In genomic region chr16:4474040-4474881, GRCm38 (mm10) we compare ENCODE assay signal across 8 mouse cellular contexts. TPM values are rescaled to one million over a fixed set of nuclear protein-coding genes. Genes with fewer than 3 reads are reported as not detected.
A peak's percentile ranks its signal among the peaks of the same experiment; 100 is the strongest.
DNase-seq lines count a peak whose midpoint lies in the region; ATAC-seq and TF ChIP-seq lines count a peak whose summit lies in the region.
"Not testable (repeated sequence)": the region's sequence is repeated elsewhere in the genome, so short reads cannot be mapped to it uniquely, and the experiment has no call there.

No protein-coding gene starts in this region.

- H3K4me2 ChIP-seq in embryonic facial prominence, embryonic 11.5 days (ENCODE audit: low read depth, low read length) = peak overlapping the region; percentile 75
- H3K4me2 ChIP-seq in hindbrain, embryonic 13.5 days = peak overlapping the region; percentile 83
- peak overlapping the region; percentile 85 for H3K4me2 ChIP-seq in liver, postnatal 0 days (ENCODE audit: low read depth, low read length)
- peak overlapping the region; percentile 80 for H3K4me2 ChIP-seq in midbrain, embryonic 13.5 days (replicated peaks)

- H3K9me3 ChIP-seq in embryonic facial prominence, embryonic 11.5 days (replicated peaks; ENCODE audit: control insufficient read depth, low read length); hindbrain, embryonic 13.5 days; liver, postnatal 0 days (ENCODE audit: low read length); midbrain, embryonic 13.5 days: not testable (repeated sequence)

- H3K36me3 ChIP-seq in C2C12 (ENCODE audit: control insufficient read depth, insufficient read depth); embryonic facial prominence, embryonic 11.5 days (replicated peaks; ENCODE audit: control insufficient read depth, insufficient read depth, low read depth, low read length); hindbrain, embryonic 13.5 days; liver, postnatal 0 days (replicated peaks; ENCODE audit: insufficient read depth, low read length); midbrain, embryonic 13.5 days; small intestine, adult 2 months (ENCODE audit: control insufficient read depth, insufficient read depth, low read length): not testable (repeated sequence)

- not testable (repeated sequence) for TF ChIP-seq CTCF in C2C12 (IDR thresholded peaks at IDR 0.05; ENCODE audit: control insufficient read depth, insufficient read depth, insufficient read length); gastrocnemius, adult 2 months (IDR thresholded peaks at IDR 0.05); layer of hippocampus, adult 2 months (conservative IDR thresholded peaks at IDR 0.05); liver, postnatal 0 days (IDR thresholded peaks at IDR 0.05; ENCODE audit: low read depth); small intestine, adult 2 months (IDR thresholded peaks at IDR 0.05; ENCODE audit: extremely low read depth, insufficient read length, insufficient replicate concordance, low read depth, low read length)

- not testable (repeated sequence) for TF ChIP-seq POLR2A in small intestine, adult 2 months (IDR thresholded peaks at IDR 0.05; ENCODE audit: low read depth, low read length)

- not testable (repeated sequence) for H3K27ac ChIP-seq in embryonic facial prominence, embryonic 11.5 days (replicated peaks; ENCODE audit: low read depth, low read length)
- peak overlapping the region; percentile 94 for H3K27ac ChIP-seq in gastrocnemius, adult 2 months
- peak overlapping the region; percentile 69 for H3K27ac ChIP-seq in hindbrain, embryonic 13.5 days
- peak overlapping the region; percentile 94 for H3K27ac ChIP-seq in layer of hippocampus, adult 2 months
- peak overlapping the region; percentile 80 for H3K27ac ChIP-seq in liver, postnatal 0 days (ENCODE audit: low read depth)
- peak overlapping the region; percentile 62; the same call in 1 of the 2 replicates for H3K27ac ChIP-seq in midbrain, embryonic 13.5 days
- peak overlapping the region; percentile 93 for H3K27ac ChIP-seq in small intestine, adult 2 months (ENCODE audit: insufficient read depth, low read depth, low read length)

- TF ChIP-seq EP300 in liver, postnatal 0 days (IDR thresholded peaks at IDR 0.05; ENCODE audit: low read depth) = not testable (repeated sequence)

- WGBS in embryonic facial prominence, embryonic 11.5 days = 67% methylated on average over 10 of the region's 10 CpGs
- WGBS in hindbrain, embryonic 13.5 days = 76% methylated on average over 10 of the region's 10 CpGs
- 56% methylated on average over 10 of the region's 10 CpGs for WGBS in liver, postnatal 0 days (ENCODE audit: insufficient replicate concordance)
- 75% methylated on average over 10 of the region's 10 CpGs for WGBS in midbrain, embryonic 13.5 days
- WGBS in small intestine, adult 2 months = 53% methylated on average over 10 of the region's 10 CpGs

- intact Hi-C loops in gastrocnemius, adult 2 months (cut with DNase I) = loop anchor here (2.0 kb wide), 2 partner anchors 53 to 159 kb away; partner anchors contain the start of gene Adcy9

- not testable (repeated sequence) for H3K79me2 ChIP-seq in C2C12 (ENCODE audit: control insufficient read depth, insufficient read depth)

- H3K4me1 ChIP-seq in embryonic facial prominence, embryonic 11.5 days (ENCODE audit: control insufficient read depth, insufficient read depth, low read length); hindbrain, embryonic 13.5 days (replicated peaks); midbrain, embryonic 13.5 days (replicated peaks); small intestine, adult 2 months (ENCODE audit: control insufficient read depth, insufficient read depth, insufficient read length, low read length): not testable (repeated sequence)
- peaks cover 18% of the 10 kb centered on the region; the same call in 1 of the 2 replicates for H3K4me1 ChIP-seq in liver, postnatal 0 days (ENCODE audit: insufficient read depth)

- not testable (repeated sequence) for DNase-seq in embryonic facial prominence, embryonic 11.5 days (ENCODE audit: low spot score); gastrocnemius, adult 2 months; layer of hippocampus, adult 2 months (ENCODE audit: low spot score in 2 of 2); liver, postnatal 0 days

- ATAC-seq in embryonic facial prominence, embryonic 11.5 days (replicated peaks; ENCODE audit: insufficient number of reproducible peaks, low FRiP score, low TSS enrichment, low read depth); hindbrain, embryonic 13.5 days (ENCODE audit: low FRiP score); midbrain, embryonic 13.5 days: not testable (repeated sequence)
- peak; percentile 7; the same call in 1 of the 2 replicates for ATAC-seq in liver, postnatal 0 days

- not testable (repeated sequence) for H3K79me3 ChIP-seq in C2C12 (ENCODE audit: low read depth)

- not testable (repeated sequence) for H3K27me3 ChIP-seq in C2C12 (ENCODE audit: control insufficient read depth, insufficient read depth, insufficient read length); embryonic facial prominence, embryonic 11.5 days (ENCODE audit: control insufficient read depth, insufficient read depth, low read length); hindbrain, embryonic 13.5 days; liver, postnatal 0 days (ENCODE audit: insufficient read depth, low read length); midbrain, embryonic 13.5 days; small intestine, adult 2 months (ENCODE audit: control insufficient read depth, insufficient read depth, low read length)

- peak overlapping the region; percentile 46 for H3ac ChIP-seq in C2C12 (ENCODE audit: control insufficient read depth, insufficient read length, low read depth)

- peak overlapping the region; percentile 78 for H3K9ac ChIP-seq in embryonic facial prominence, embryonic 11.5 days (replicated peaks; ENCODE audit: low read length)
- peak overlapping the region; percentile 81 for H3K9ac ChIP-seq in hindbrain, embryonic 13.5 days
- peak overlapping the region; percentile 73 for H3K9ac ChIP-seq in liver, postnatal 0 days (replicated peaks)
- H3K9ac ChIP-seq in midbrain, embryonic 13.5 days (replicated peaks) = peak overlapping the region; percentile 77

- H3K4me3 ChIP-seq in C2C12 (ENCODE audit: insufficient read depth, poor library complexity, severe bottlenecking) = peak overlapping the region; percentile 19
- peak overlapping the region; percentile 56 for H3K4me3 ChIP-seq in embryonic facial prominence, embryonic 11.5 days (ENCODE audit: low read depth, low read length)
- peak overlapping the region; percentile 72 for H3K4me3 ChIP-seq in gastrocnemius, adult 2 months
- peak overlapping the region; percentile 54 for H3K4me3 ChIP-seq in hindbrain, embryonic 13.5 days
- H3K4me3 ChIP-seq in layer of hippocampus, adult 2 months = peak overlapping the region; percentile 67
- H3K4me3 ChIP-seq in liver, postnatal 0 days (ENCODE audit: low read depth, low read length) = peak overlapping the region; percentile 61
- peak overlapping the region; percentile 57 for H3K4me3 ChIP-seq in midbrain, embryonic 13.5 days (replicated peaks)
- peak overlapping the region; percentile 74 for H3K4me3 ChIP-seq in small intestine, adult 2 months (ENCODE audit: low read depth, low read length)

RNA-seq across cellular contexts. Expression of gene Adcy9, which starts 54.0 kb away (rescaled TPM):
- polyA plus RNA-seq in C2C12 (2012; fragmentation: generic; extraction: Trizol) = 2.2 TPM
- polyA plus RNA-seq in embryonic facial prominence, embryonic 11.5 days (2014; fragmentation: Nextera tagmentation; extraction: Ambion mirVana) = 0.67 and 0.75 TPM in 2 replicates
- 10 to 100 TPM; 33.2 to 52.2 TPM for total RNA-seq in gastrocnemius, adult 2 months (2021)
- polyA plus RNA-seq in hindbrain, embryonic 13.5 days (2015; fragmentation: Nextera tagmentation; extraction: Ambion mirVana) = 2.6 and 2.8 TPM in 2 replicates
- 100 to 1,000 TPM; 104 to 109 TPM for total RNA-seq in layer of hippocampus, adult 2 months (2021)
- 0.80 and 0.94 TPM in 2 replicates for polyA plus RNA-seq in liver, postnatal 0 days (2015; fragmentation: Nextera tagmentation; extraction: Ambion mirVana)
- 2.4 and 2.8 TPM in 2 replicates for polyA plus RNA-seq in midbrain, embryonic 13.5 days (2015; fragmentation: Nextera tagmentation; extraction: Ambion mirVana)
- polyA plus RNA-seq in small intestine, adult 2 months (2012; rRNA removed) = 6.5 and 10.4 TPM in 2 replicates

Comparison
In these comparisons a context has a peak if more than half of its experiments do, and no peak if none do; other contexts are left out.
1. H3K4me3 ChIP-seq: peak in every context shown above with its lines; median percentile 74 in small intestine, adult 2 months; 72 in gastrocnemius, adult 2 months; 67 in layer of hippocampus, adult 2 months; 61 in liver, postnatal 0 days; 57 in midbrain, embryonic 13.5 days; 56 in embryonic facial prominence, embryonic 11.5 days; 54 in hindbrain, embryonic 13.5 days; 19 in C2C12.